Comparison of ENCODE assay signal across 11 mouse cellular contexts in genomic region chr3:27228530-27229309, GRCm38 (mm10). TPM values are rescaled to one million over a fixed set of nuclear protein-coding genes. Genes with fewer than 3 reads are reported as not detected.
DNase-seq lines count a peak whose midpoint lies in the region; ATAC-seq and TF ChIP-seq lines count a peak whose summit lies in the region.
"Had no signal": no experiment of that assay in that cellular context is flagged by ENCODE, and none has a peak within 500 bp of the region (broad histone marks: within the 10 kb centered on the region; RNA-seq: fewer than 3 reads in every experiment).

No protein-coding gene starts in this region.

- H3K4me3 ChIP-seq in embryonic fibroblast, embryonic 13.5 days (ENCODE audit: insufficient read depth, low read length) = no peak overlapping the region
- H3K4me3 ChIP-seq: liver, embryonic 15.5 days had no signal

- H3K27ac ChIP-seq in embryonic fibroblast, embryonic 13.5 days (ENCODE audit: insufficient read depth, low read length) = no peak overlapping the region
- H3K27ac ChIP-seq: liver, embryonic 15.5 days had no signal

- no peak for TF ChIP-seq POLR2A in embryonic fibroblast, embryonic 13.5 days (IDR thresholded peaks at IDR 0.05; ENCODE audit: low read depth, low read length)

- no peaks in the 10 kb centered on the region for H3K4me1 ChIP-seq in embryonic fibroblast, embryonic 13.5 days (ENCODE audit: control insufficient read depth, insufficient read depth, low read length)
- H3K4me1 ChIP-seq: liver, embryonic 15.5 days had no signal

- peak; percentile 40; the same call in 1 of the 2 replicates for TF ChIP-seq CTCF in embryonic fibroblast, embryonic 13.5 days (IDR thresholded peaks at IDR 0.05; ENCODE audit: borderline replicate concordance, insufficient read depth, low read length)

- no peak for ATAC-seq in CD4-positive, CD25-positive, alpha-beta regulatory T cell, adult 4 months
- peak; percentile 87 for ATAC-seq in megakaryocyte progenitor cell, adult 5-6 weeks (replicated peaks; ENCODE audit: poor library complexity)

- peak; percentile 40 for DNase-seq in CD4-positive, CD25-positive, alpha-beta regulatory T cell, adult 2 months (ENCODE audit: low read depth, low spot score)
- DNase-seq in kidney, adult 9 months = peak; percentile 67
- DNase-seq in kidney, postnatal 10 days = no peak
- no peak for DNase-seq in layer of hippocampus, adult 9-11 months
- no peak for DNase-seq in yolk sac, embryonic 10.5 days (ENCODE audit: low spot score)
- DNase-seq: cerebellum, adult 11-12 months; heart, adult 11 months had no signal

RNA-seq across cellular contexts. Expression of gene Nceh1, which starts 46.0 kb away (rescaled TPM):
- polyA plus RNA-seq in CD4-positive, CD25-positive, alpha-beta regulatory T cell, adult 4 months (2017; shearing (Covaris generic)) = 10 to 100 TPM; 22.1 to 26.8 TPM
- polyA plus RNA-seq in embryonic fibroblast, embryonic 13.5 days (2011; ENCODE audit: insufficient read length, low read depth, missing spikeins) = 5.3 TPM in 2 replicates
- total RNA-seq in megakaryocyte progenitor cell, adult 5-6 weeks (2015) = 17.6 and 18.4 TPM in 2 replicates
- 16.8 and 17.5 TPM in 2 replicates for total RNA-seq in megakaryocyte progenitor cell, adult 5-6 weeks (2017)

Comparison
In these comparisons a context has a peak if more than half of its experiments do, and no peak if none do; other contexts are left out.
1. DNase-seq: peak in CD4-positive, CD25-positive, alpha-beta regulatory T cell, adult 2 months (single experiment) and kidney, adult 9 months (single experiment); none in kidney, postnatal 10 days (single experiment), layer of hippocampus, adult 9-11 months (single experiment) and yolk sac, embryonic 10.5 days (single experiment).